ENCODE assay signal across 9 mouse cellular contexts in the genomic region with DNA sequence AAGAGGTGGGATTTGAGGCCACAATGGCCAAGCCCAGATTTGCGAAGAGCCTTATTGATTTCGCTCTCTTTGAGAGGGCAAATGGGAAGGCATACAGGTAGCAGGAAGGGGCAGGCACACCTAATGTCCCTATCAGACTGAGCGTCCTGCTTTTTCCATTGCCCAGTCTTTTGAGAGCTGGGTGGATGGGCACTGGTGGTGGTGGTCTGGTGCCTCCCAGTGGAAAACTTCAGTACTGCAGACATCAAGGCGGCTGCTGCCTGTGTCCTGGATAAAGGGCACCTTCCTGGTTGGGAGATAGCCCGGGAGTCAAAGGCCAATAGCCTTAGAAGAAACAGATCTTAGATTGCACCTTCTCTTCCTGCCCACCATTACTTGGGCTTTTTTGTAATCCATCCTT. TPM values are rescaled to one million over a fixed set of nuclear protein-coding genes. Genes with fewer than 3 reads are reported as not detected.
A peak's percentile ranks its signal among the peaks of the same experiment; 100 is the strongest.
DNase-seq lines count a peak whose midpoint lies in the region; ATAC-seq lines count a peak whose summit lies in the region.
"Had no signal": no experiment of that assay in that cellular context is flagged by ENCODE, and none has a peak within 500 bp of the region (broad histone marks: within the 10 kb centered on the region; RNA-seq: fewer than 3 reads in every experiment).

No protein-coding gene starts in this region.

- no peak overlapping the region for H3K27ac ChIP-seq in lung, embryonic 16.5 days (ENCODE audit: low read length)
- H3K27ac ChIP-seq: embryonic facial prominence, embryonic 13.5 days had no signal

- no peaks in the 10 kb centered on the region for H3K27me3 ChIP-seq in lung, embryonic 16.5 days (ENCODE audit: control insufficient read depth, insufficient read depth, low read depth, low read length)
- H3K27me3 ChIP-seq: embryonic facial prominence, embryonic 13.5 days had no signal

- H3K4me1 ChIP-seq in lung, embryonic 16.5 days (replicated peaks; ENCODE audit: control insufficient read depth, insufficient read depth, low read length) = no peaks in the 10 kb centered on the region

- H3K36me3 ChIP-seq in lung, embryonic 16.5 days (ENCODE audit: control insufficient read depth, insufficient read depth, low read length) = no peaks in the 10 kb centered on the region
- H3K36me3 ChIP-seq: embryonic facial prominence, embryonic 13.5 days had no signal

- H3K9ac ChIP-seq in lung, embryonic 16.5 days (ENCODE audit: low read length) = no peak overlapping the region
- H3K9ac ChIP-seq: embryonic facial prominence, embryonic 13.5 days had no signal

- H3K4me3 ChIP-seq in lung, embryonic 16.5 days (ENCODE audit: low read length) = no peak overlapping the region
- H3K4me3 ChIP-seq: embryonic facial prominence, embryonic 13.5 days had no signal

- 24% methylated on average over 5 of the region's 5 CpGs for WGBS in lung, embryonic 16.5 days

- H3K9me3 ChIP-seq in lung, embryonic 16.5 days (ENCODE audit: control insufficient read depth, low read length) = no peaks in the 10 kb centered on the region
- H3K9me3 ChIP-seq: embryonic facial prominence, embryonic 13.5 days had no signal

- H3K4me2 ChIP-seq in lung, embryonic 16.5 days (ENCODE audit: low read depth, low read length) = no peak overlapping the region
- H3K4me2 ChIP-seq: embryonic facial prominence, embryonic 13.5 days had no signal

- peak; percentile 50 for ATAC-seq in lung, embryonic 16.5 days (ENCODE audit: low read depth)

- DNase-seq in right cerebral cortex, adult 18-20 months = peak; percentile 68
- no peak for DNase-seq in right cerebral cortex, postnatal 36 days (ENCODE audit: low spot score in 2 of 2)
- DNase-seq in cerebellum, postnatal 14 days = peak; percentile 96
- peak; percentile 50 for DNase-seq in gastrocnemius, postnatal 25 days
- DNase-seq in kidney, postnatal 25 days = peak; percentile 71 to 86
- peak; percentile 80 for DNase-seq in retina, postnatal 1 day
- DNase-seq in urinary bladder, postnatal 14 days (ENCODE audit: low spot score) = peak; percentile 81

RNA-seq across cellular contexts. Expression of a gene that starts 47.4 kb away (rescaled TPM):
- total RNA-seq in gastrocnemius, postnatal 25 days (2021) = under 1 TPM in 1 of 2 experiments, not detected in 1; 0.27 TPM
- not detected in 2 replicates for polyA plus RNA-seq in lung, embryonic 16.5 days (2015; fragmentation: Nextera tagmentation; extraction: Ambion mirVana)
- polyA plus RNA-seq: embryonic facial prominence, embryonic 13.5 days had no signal

Comparison
In these comparisons a context has a peak if more than half of its experiments do, and no peak if none do; other contexts are left out.
1. DNase-seq: peak in right cerebral cortex, adult 18-20 months (single experiment), cerebellum, postnatal 14 days (2 of 2), gastrocnemius, postnatal 25 days (single experiment), kidney, postnatal 25 days (2 of 2), retina, postnatal 1 day (single experiment) and urinary bladder, postnatal 14 days (single experiment); none in right cerebral cortex, postnatal 36 days (0 of 2).